Mouse (Mus musculus) liver, adult 2 months (tissue): ENCODE measurements at regions not wholly inside any gene's neighbourhood (a gene's known extent, or its start where the extent isn't known, plus 50 kb on each side); places are given as distances from the start of the nearest gene placed in this dataset.

Source experiments
- DNase-seq: peaks from one replicate; pipeline ENCODE4 v3.0.0-alpha.2; 2011; ENCODE audit warnings: low read depth, low spot score; ENCODE audit errors: extremely low read depth
- H3K27ac ChIP-seq: fragments of 200-500 bp; replicated peaks from 2 replicates; pipeline ENCODE4 v1.5.1; 2012; ENCODE audit warnings: low read depth, mild to moderate bottlenecking, control low read depth, inconsistent platforms, low read length; ENCODE audit not compliant: insufficient read depth
- H3K27me3 ChIP-seq: fragments of 200-500 bp; 2 replicates; pipeline ENCODE4 v1.6.1; 2012; ENCODE audit warnings: mild to moderate bottlenecking, moderate library complexity, low read length, inconsistent platforms; ENCODE audit not compliant: control insufficient read depth, insufficient read depth
- H3K36me3 ChIP-seq: fragments of 200-500 bp; 2 replicates; pipeline ENCODE4 v1.6.1; 2012; ENCODE audit warnings: low read length, inconsistent platforms; ENCODE audit not compliant: control insufficient read depth, insufficient read depth
- H3K4me1 ChIP-seq: fragments of 200-500 bp; 2 replicates; pipeline ENCODE4 v1.6.1; 2011; ENCODE audit warnings: low read length; ENCODE audit not compliant: control insufficient read depth, insufficient read depth
- H3K4me3 ChIP-seq: fragments of 200-500 bp; 2 replicates; pipeline ENCODE4 v1.5.1; 2011; ENCODE audit warnings: low read depth, mild to moderate bottlenecking, control low read depth, low read length, moderate library complexity; ENCODE audit not compliant: insufficient read depth
- H3K79me2 ChIP-seq: fragments of 200-500 bp; 2 replicates; pipeline ENCODE4 v1.6.1; 2012; ENCODE audit warnings: inconsistent platforms, mild to moderate bottlenecking, low read length, moderate library complexity; ENCODE audit not compliant: control insufficient read depth, insufficient read depth
- H3K9ac ChIP-seq: fragments of 200-500 bp; 2 replicates; pipeline ENCODE4 v1.6.1; 2012; ENCODE audit warnings: low read depth, mild to moderate bottlenecking, control low read depth, inconsistent platforms, low read length
- CTCF ChIP-seq: fragments of 200-500 bp; IDR thresholded peaks from 2 replicates; pipeline ENCODE4 v1.5.1; 2011; ENCODE audit warnings: low read depth, low read length, control low read depth
- POLR2A ChIP-seq: fragments of 200-500 bp; IDR thresholded peaks from 2 replicates; pipeline ENCODE4 v1.6.1; 2011; ENCODE audit warnings: low read length, control low read depth; ENCODE audit not compliant: insufficient read depth; ENCODE audit errors: extremely low read depth
- WGBS: fragments of 180-500 bp; shearing (Covaris S2); methylation state at CpG from one replicate; pipeline ENCODE4 v1.1.7; 2018; 5-methylcytosine and 5-hydroxymethylcytosine counted together

DNA sequence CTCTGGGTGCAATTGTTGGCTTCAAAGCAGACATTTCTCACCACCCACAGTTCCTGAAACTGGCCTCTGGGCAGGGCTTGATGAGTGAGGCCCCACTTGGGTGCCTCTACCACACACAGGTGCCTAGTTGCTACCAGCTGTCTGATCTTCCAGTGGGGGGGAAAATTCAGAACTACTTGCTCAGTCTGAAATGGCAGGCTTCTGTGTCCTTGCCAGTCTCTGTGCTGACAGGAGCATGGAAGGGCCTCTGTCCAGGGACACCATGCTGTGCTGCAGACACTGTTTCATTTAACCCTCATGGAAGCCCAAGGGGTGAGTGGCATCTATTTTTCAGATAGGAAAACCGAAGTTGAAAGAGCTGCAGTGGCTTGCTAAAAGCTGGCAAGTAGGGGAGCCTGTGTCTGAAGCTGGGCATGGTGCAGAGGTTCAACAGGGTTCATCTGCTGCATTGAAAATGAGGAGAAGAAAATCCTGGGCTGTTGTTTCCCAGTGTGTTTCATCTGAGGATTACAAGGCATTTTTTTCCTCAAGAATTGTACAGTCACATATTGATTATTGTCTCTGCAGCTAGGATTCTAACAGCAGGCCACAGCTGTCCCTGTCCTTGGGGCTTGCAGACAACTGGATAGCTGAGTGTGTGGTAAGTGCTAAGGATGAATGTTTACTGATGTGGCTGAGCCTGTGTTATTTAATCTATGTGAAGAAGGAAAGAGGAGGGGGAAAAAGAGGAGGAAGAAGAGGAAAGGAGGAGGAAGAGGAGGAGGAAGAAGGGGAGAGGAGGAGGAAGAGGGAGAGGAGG is 78.4 kb upstream of the Gadd45a start:
- H3K27ac ChIP-seq, result no peak overlapping the region
- H3K9ac ChIP-seq, result no peak overlapping the region
- H3K4me3 ChIP-seq, result no peak overlapping the region
- TF ChIP-seq POLR2A (no peak), CTCF (no peak)
- no peak for DNase-seq
- H3K79me2 ChIP-seq, result no peaks in the 10 kb centered on the region
- 16% methylated on average over 1 of the region's 1 CpGs for WGBS
- no peaks in the 10 kb centered on the region for H3K36me3 ChIP-seq
- H3K4me1 ChIP-seq, result peaks cover 2% of the 10 kb centered on the region
- no peaks in the 10 kb centered on the region for H3K27me3 ChIP-seq

DNA sequence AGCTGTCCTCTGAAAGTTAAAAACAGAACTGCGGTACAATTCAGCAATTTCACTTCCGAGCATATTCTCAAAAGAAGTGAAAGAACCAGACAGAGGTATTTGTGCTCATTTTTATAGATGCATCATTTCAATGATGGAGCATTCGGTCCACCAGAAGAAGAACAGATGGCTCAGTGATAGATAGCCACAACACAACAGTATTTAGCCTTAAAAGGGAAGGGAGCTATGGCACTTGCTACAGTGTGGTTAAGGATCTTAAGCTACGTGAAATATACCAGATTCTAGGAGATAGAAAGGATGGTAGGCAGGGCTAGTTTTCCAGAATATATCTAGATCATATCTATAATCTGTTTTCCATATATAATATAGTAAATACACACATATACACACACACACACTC is 77.5 kb upstream of the Gadd45a start:
- H3K79me2 ChIP-seq, result no peaks in the 10 kb centered on the region
- DNase-seq, result no peak
- H3K4me3 ChIP-seq, result no peak overlapping the region
- H3K27me3 ChIP-seq, result no peaks in the 10 kb centered on the region
- H3K36me3 ChIP-seq, result no peaks in the 10 kb centered on the region
- H3K27ac ChIP-seq, result no peak overlapping the region
- H3K4me1 ChIP-seq, result peaks cover 2% of the 10 kb centered on the region
- no peak overlapping the region for H3K9ac ChIP-seq
- no peak for TF ChIP-seq CTCF
- no peak for TF ChIP-seq POLR2A
- WGBS, result 92% methylated on average over 4 of the region's 4 CpGs

DNA sequence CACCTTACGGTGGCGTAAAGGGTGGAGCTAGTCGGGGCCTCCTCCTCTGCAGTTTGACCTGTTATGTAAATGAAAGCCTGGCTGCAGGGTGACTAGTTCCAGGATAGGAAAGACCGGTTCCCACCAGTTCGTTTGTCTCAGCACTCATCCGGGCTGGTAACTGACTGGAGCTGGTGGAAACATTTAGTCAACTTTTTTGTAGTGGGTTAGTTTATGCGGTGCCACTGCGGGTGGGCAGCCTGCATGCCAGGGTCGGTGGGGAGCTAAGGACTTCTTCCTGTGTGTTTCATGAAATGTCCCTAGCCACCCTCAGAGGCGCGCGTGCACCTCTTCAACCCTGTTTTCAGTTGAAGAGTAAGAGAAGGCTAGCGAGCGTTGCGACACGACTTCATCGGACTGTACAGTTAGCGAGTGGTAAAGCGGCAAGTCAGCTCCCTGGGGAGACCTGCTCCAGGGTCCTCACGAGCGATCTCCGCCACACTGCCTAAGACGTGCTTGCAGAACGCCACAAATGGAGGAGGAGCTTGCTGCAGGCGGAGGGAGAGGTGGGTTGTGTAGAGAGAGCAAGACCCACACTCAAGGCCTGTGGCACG is 76.5 kb upstream of the Gadd45a start:
- Histone ChIP-seq H3K4me3 (peak overlapping the region; percentile 11; the same call in 1 of the 2 replicates), H3K36me3 (no peaks in the 10 kb centered on the region), H3K27ac (no peak overlapping the region), H3K79me2 (no peaks in the 10 kb centered on the region), H3K27me3 (no peaks in the 10 kb centered on the region), H3K4me1 (peaks cover 2% of the 10 kb centered on the region), H3K9ac (no peak overlapping the region)
- DNase-seq, result peak; percentile 27
- TF ChIP-seq CTCF (no peak), POLR2A (no peak)
- 25% methylated on average over 26 of the region's 26 CpGs for WGBS

DNA sequence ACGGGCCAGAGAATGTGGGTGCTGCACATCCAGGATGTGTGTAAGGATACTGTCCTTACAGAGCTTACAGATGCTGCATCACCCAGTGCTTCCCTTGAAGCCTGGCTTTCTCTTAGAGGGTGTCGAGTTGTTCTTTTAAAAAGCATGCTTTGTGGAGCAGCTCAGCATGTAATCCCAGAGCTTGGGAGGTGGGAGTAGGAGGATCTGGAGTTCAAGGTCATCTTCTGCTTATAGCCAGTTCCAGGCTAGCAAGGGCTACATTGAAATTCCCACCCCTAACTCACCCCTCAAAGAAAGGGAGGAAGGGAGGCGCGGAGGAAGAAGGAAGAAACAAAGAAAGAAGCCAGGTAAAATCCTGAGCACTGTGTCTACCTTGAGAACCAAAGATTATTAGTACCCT is 76.0 kb upstream of the Gadd45a start:
- no peak for DNase-seq
- Histone ChIP-seq H3K27me3 (no peaks in the 10 kb centered on the region), H3K9ac (no peak overlapping the region), H3K79me2 (no peaks in the 10 kb centered on the region), H3K36me3 (no peaks in the 10 kb centered on the region), H3K4me1 (peaks cover 2% of the 10 kb centered on the region), H3K27ac (no peak overlapping the region), H3K4me3 (no peak overlapping the region)
- TF ChIP-seq CTCF, result no peak
- no peak for TF ChIP-seq POLR2A
- WGBS, result 81% methylated on average over 4 of the region's 4 CpGs

DNA sequence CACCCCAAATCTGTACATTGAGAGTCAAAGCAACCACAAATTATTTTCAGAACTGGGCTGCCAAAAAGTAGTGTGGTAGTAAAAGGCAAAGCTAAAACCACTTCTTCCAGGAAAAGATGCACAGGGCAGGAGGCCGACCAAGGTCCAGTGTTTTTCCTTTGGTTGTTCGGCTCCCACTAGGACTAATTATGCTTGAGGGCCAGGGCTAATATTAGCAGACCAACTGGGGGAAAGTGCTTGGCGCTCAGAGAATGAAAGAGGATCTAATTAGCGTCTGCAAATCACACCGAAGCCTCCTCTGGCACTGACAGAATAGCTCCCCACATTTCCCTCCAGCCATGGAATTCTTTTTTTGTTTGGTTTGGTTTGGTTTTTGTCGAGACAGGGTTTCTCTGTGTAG is 75.1 kb upstream of the Gadd45a start:
- DNase-seq, result no peak
- no peaks in the 10 kb centered on the region for H3K27me3 ChIP-seq
- peaks cover 6% of the 10 kb centered on the region for H3K4me1 ChIP-seq
- H3K4me3 ChIP-seq, result no peak overlapping the region
- no peak overlapping the region for H3K9ac ChIP-seq
- H3K36me3 ChIP-seq, result no peaks in the 10 kb centered on the region
- no peaks in the 10 kb centered on the region for H3K79me2 ChIP-seq
- no peak overlapping the region for H3K27ac ChIP-seq
- 82% methylated on average over 6 of the region's 6 CpGs for WGBS
- TF ChIP-seq POLR2A, result no peak
- TF ChIP-seq CTCF, result no peak

DNA sequence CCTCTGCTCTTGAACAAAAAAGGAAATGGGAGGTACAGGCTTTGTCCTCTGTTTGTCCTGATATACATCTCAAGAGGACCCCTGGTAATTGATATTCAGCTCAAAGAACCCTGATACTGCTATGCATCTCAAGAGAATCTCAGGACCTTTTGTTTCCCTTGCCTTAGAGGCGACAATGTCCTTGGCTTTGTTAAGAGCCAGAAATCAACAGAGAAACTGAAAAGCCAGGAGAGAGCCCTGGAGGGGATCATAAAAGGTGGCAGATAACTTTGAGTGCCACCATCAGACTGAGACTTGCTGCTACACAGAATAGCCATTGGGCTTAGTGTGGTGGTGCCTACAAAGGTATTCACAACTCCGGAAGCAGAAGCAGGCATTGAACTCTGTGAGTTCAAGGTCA is 74.3 kb upstream of the Gadd45a start:
- TF ChIP-seq CTCF (no peak), POLR2A (no peak)
- H3K79me2 ChIP-seq, result no peaks in the 10 kb centered on the region
- peaks cover 7% of the 10 kb centered on the region for H3K4me1 ChIP-seq
- no peak overlapping the region for H3K9ac ChIP-seq
- H3K27ac ChIP-seq, result no peak overlapping the region
- H3K27me3 ChIP-seq, result no peaks in the 10 kb centered on the region
- 80% methylated on average over 2 of the region's 2 CpGs for WGBS
- no peaks in the 10 kb centered on the region for H3K36me3 ChIP-seq
- H3K4me3 ChIP-seq, result no peak overlapping the region
- no peak for DNase-seq
